Mouse (Mus musculus) lung, postnatal 10 days (tissue): ENCODE data around the gene Igsf8.

Source experiments
- DNase-seq: peaks from one replicate; pipeline ENCODE4 v3.0.0; 2021

Gene Igsf8

GRCm38 (mm10) chr1:172325680-172326535 is 64.5 kb downstream of the Igsf8 start:
- peak; percentile 68 for DNase-seq

GRCm38 (mm10) chr1:172326684-172327083 is 65.2 kb downstream of the Igsf8 start:
- no peak for DNase-seq

- DNase-seq, result no peak
Measured at GRCm38 (mm10) chr1:172327206-172328001, 66.0 kb downstream of the Igsf8 start.

GRCm38 (mm10) chr1:172328041-172328440 is 66.6 kb downstream of the Igsf8 start:
- DNase-seq, result no peak

GRCm38 (mm10) chr1:172328461-172328860 is 67.0 kb downstream of the Igsf8 start:
- DNase-seq, result no peak

- no peak for DNase-seq
Measured at GRCm38 (mm10) chr1:172329131-172329530, 67.7 kb downstream of the Igsf8 start, which contains the start of gene Kcnj9. Gene Kcnj9, minus strand, starts transcription at chr1:172329318.

GRCm38 (mm10) chr1:172329616-172330015 is 68.2 kb downstream of the Igsf8 start:
- DNase-seq, result no peak

- no peak for DNase-seq
Measured at GRCm38 (mm10) chr1:172331422-172331947, 70.0 kb downstream of the Igsf8 start.

- no peak for DNase-seq
Measured at GRCm38 (mm10) chr1:172332925-172333324, 71.5 kb downstream of the Igsf8 start.

GRCm38 (mm10) chr1:172333512-172333911 is 72.1 kb downstream of the Igsf8 start:
- no peak for DNase-seq

- no peak for DNase-seq
Measured at GRCm38 (mm10) chr1:172335804-172336203, 74.4 kb downstream of the Igsf8 start.

GRCm38 (mm10) chr1:172337411-172338185 is 76.2 kb downstream of the Igsf8 start:
- DNase-seq, result no peak

GRCm38 (mm10) chr1:172340729-172341321 is 79.4 kb downstream of the Igsf8 start, which contains the start of gene Kcnj10:
Gene Kcnj10, plus strand, starts transcription at chr1:172341210.
- DNase-seq, result peak; percentile 81

GRCm38 (mm10) chr1:172341386-172341785 is 79.9 kb downstream of the Igsf8 start:
- no peak for DNase-seq

- DNase-seq, result no peak
Measured at GRCm38 (mm10) chr1:172342729-172343128, 81.3 kb downstream of the Igsf8 start.

GRCm38 (mm10) chr1:172343914-172344313 is 82.5 kb downstream of the Igsf8 start:
- DNase-seq, result no peak

- DNase-seq, result no peak
Measured at GRCm38 (mm10) chr1:172344820-172345219, 83.4 kb downstream of the Igsf8 start.

GRCm38 (mm10) chr1:172346707-172347106 is 85.3 kb downstream of the Igsf8 start:
- DNase-seq, result no peak

- DNase-seq, result no peak
Measured at GRCm38 (mm10) chr1:172347382-172347781, 85.9 kb downstream of the Igsf8 start.

- no peak for DNase-seq
Measured at GRCm38 (mm10) chr1:172349504-172349903, 88.1 kb downstream of the Igsf8 start.

- DNase-seq, result peak; percentile 32
Measured at GRCm38 (mm10) chr1:172349916-172350812, 88.7 kb downstream of the Igsf8 start.
